Mouse (Mus musculus): ENCODE data around the gene Vwa5b2.

GRCm38 (mm10) chr16:20596687-20597441, 7.6 kb downstream of the Vwa5b2 start:
- no peak for TF ChIP-seq POLR2A (IDR thresholded peaks at IDR 0.05; ENCODE audit: insufficient read depth, low read length)
- TF ChIP-seq CTCF (IDR thresholded peaks at IDR 0.05; ENCODE audit: low read depth, low read length), result no peak
